Mouse (Mus musculus) embryonic facial prominence, embryonic 13.5 days (tissue): ENCODE measurements around the gene Eprs. TPM values are rescaled to one million over a fixed set of nuclear protein-coding genes. Genes with fewer than 3 reads are reported as not detected.
"Not testable (repeated sequence)": the region's sequence is repeated elsewhere in the genome, so short reads cannot be mapped to it uniquely, and the experiment has no call there.

Source experiments
- ATAC-seq: fragments of 200-750 bp; cut with Nextera tagmentation; 2 replicates; pipeline ENCODE4 v1.8.0; 2017; ENCODE audit warnings: low read depth; ENCODE audit not compliant: insufficient number of reproducible peaks, insufficient read depth, low FRiP score, low TSS enrichment
- H3K27ac ChIP-seq: fragments of 300-500 bp; sonication (generic); 2 replicates; pipeline ENCODE4 v1.5.1; 2015; ENCODE audit warnings: moderate library complexity, mild to moderate bottlenecking, inconsistent platforms
- H3K27me3 ChIP-seq: fragments of 300-500 bp; sonication (generic); 2 replicates; pipeline ENCODE4 v1.6.1; 2015; ENCODE audit warnings: mild to moderate bottlenecking, inconsistent platforms
- H3K36me3 ChIP-seq: fragments of 300-500 bp; sonication (generic); 2 replicates; pipeline ENCODE4 v1.6.1; 2015; ENCODE audit warnings: mild to moderate bottlenecking, inconsistent platforms
- H3K4me1 ChIP-seq: fragments of 300-500 bp; sonication (generic); 2 replicates; pipeline ENCODE4 v1.6.1; 2015; ENCODE audit warnings: inconsistent platforms
- H3K4me2 ChIP-seq: fragments of 300-500 bp; sonication (generic); 2 replicates; pipeline ENCODE4 v1.6.1; 2015; ENCODE audit warnings: moderate library complexity, mild to moderate bottlenecking, inconsistent platforms
- H3K4me3 ChIP-seq: fragments of 300-500 bp; sonication (generic); 2 replicates; pipeline ENCODE4 v1.5.1; 2015; ENCODE audit warnings: mild to moderate bottlenecking, inconsistent platforms
- H3K9ac ChIP-seq: fragments of 300-500 bp; sonication (generic); 2 replicates; pipeline ENCODE4 v1.6.1; 2015; ENCODE audit warnings: mild to moderate bottlenecking, inconsistent platforms
- H3K9me3 ChIP-seq: fragments of 300-500 bp; sonication (generic); 2 replicates; pipeline ENCODE4 v1.6.1; 2016; ENCODE audit warnings: inconsistent platforms
- WGBS: fragments of 180-500 bp; shearing (Covaris S2); methylation state at CpG from one replicate; pipeline ENCODE4 v1.1.7; 2015; ENCODE audit warnings: mixed read lengths; 5-methylcytosine and 5-hydroxymethylcytosine counted together
- polyA plus RNA-seq: library from polyadenylated mRNA; unstranded; fragments of >200 nt; fragmentation: Nextera tagmentation; extraction: Ambion mirVana; gene quantifications from 2 replicates; pipeline ENCODE4 v1.2.1, GENCODE M21; 2015

Eprs gene
- polyA plus RNA-seq = 151 and 161 TPM in 2 replicates

DNA sequence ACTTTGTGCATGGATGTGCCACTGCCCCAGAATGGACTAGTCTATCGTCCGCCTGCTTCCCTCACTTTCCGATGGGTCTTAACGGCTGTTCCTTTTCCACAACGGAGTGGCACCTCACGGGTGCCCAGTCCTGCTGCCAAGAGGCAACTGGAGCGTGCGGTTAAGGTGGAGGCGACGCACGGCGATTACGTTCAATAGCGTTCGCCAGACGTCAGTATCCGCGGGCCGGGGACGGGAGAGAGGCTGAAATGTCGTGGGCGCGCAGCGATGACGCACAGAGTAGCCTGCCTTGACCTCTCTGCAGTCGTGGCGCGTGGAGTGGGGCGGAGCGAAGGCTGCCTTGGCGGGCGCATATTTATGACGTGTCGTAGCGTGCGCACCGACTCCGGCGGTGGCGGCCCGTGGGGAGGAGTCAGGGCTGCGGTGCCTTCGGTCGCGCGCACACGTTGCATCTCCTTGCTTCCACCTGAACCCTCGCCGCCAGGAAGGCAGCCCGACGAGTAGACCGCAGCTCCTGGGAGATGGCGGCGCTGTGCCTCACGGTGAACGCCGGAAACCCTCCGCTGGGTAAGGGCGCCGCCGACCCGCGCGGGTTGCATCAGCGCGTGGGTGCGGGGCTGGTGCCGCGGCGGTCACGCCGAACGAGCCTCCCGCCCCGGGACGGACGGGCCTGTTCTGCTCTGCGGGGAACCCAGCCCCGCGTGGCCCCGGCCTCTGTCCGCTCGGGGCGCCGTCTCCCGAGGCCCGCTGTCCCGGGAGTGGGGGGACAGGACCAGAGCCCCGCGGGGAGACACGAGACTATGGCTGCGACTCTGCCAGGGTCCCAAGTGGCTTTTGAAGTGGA, at the start of gene Eprs:
Gene Eprs (plus strand): TSS at position 368 of the 844 bp plus-strand sequence.
- WGBS = under 1% methylated on average over 90 of the region's 92 CpGs

DNA sequence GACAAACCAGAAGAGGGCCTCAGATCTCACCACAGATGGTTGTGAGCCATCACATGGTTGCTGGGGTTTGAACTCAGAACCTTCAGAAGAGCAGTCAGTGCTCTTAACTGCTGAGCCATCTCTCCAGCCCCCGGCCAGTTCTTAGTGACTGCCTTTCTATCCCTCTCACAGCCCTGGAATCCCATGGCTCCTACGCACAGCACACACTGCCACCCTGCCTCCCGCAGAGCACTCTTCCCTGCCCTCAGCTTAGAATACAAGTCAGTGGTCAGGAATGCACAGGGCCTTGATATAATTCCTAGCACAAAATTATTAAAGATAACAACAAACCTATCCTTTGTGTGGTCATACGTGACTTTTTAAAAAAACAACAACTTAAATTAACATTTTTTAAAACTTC, 48.3 kb upstream of the Eprs start:
- Histone ChIP-seq H3K27ac (no peak overlapping the region), H3K36me3 (peaks cover 62% of the 10 kb centered on the region), H3K4me1 (no peaks in the 10 kb centered on the region), H3K4me2 (no peak overlapping the region), H3K9ac (no peak overlapping the region), H3K27me3 (no peaks in the 10 kb centered on the region), H3K4me3 (no peak overlapping the region), H3K9me3 (no peaks in the 10 kb centered on the region)
- no peak for ATAC-seq
- 92% methylated on average over 4 of the region's 4 CpGs for WGBS

More for the DNA sequence above, at the start of gene Eprs:
- Histone ChIP-seq H3K36me3 (peaks cover 10% of the 10 kb centered on the region), H3K27ac (peak within 1 kb of the TSS; percentile 94), H3K27me3 (no peaks in the 10 kb centered on the region), H3K4me1 (peaks cover 27% of the 10 kb centered on the region), H3K9ac (peak within 1 kb of the TSS; percentile 90), H3K9me3 (no peaks in the 10 kb centered on the region), H3K4me2 (peak within 1 kb of the TSS; percentile 63), H3K4me3 (peak within 1 kb of the TSS; percentile 90)
- peak; percentile 94 for ATAC-seq

DNA sequence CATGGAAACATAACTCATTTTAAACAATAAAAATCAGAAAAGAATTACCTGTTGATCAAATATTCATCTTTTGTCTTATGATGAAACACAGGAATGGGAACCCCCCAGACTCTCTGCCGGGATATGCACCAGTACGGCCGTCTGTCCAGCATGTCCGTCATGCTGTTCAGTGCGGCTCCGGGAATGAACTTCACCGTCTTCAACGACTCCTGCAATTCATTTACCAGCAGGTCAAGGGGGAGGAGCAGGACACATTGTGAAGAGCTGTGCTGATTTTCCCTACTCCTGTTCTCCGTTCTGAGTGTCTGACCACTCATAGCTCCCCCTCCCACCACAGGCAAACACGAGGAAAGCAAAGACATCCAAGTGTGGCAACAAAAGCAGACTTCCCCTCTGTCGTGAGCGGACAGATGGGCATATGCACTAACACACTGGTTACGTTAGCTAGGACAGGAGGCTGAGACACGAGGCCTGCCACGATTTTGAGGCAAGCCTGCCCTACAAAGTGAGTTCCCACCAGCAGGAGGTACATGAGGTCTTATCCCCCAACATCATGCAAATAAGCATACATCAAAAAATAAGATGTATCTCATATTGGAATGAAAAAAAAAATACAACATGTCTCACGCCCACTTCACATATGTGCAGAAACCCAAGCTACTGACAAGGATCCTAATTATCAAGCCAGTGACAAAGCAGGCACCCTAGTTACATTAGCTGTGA, 46.8 kb upstream of the Eprs start:
- Histone ChIP-seq H3K36me3 (peaks cover 72% of the 10 kb centered on the region), H3K4me1 (no peaks in the 10 kb centered on the region), H3K4me2 (no peak overlapping the region), H3K9ac (no peak overlapping the region), H3K27me3 (no peaks in the 10 kb centered on the region), H3K27ac (no peak overlapping the region), H3K4me3 (no peak overlapping the region), H3K9me3 (no peaks in the 10 kb centered on the region)
- no peak for ATAC-seq
- WGBS = 83% methylated on average over 16 of the region's 16 CpGs

GRCm38 (mm10) chr1:185327754-185328345, 35.0 kb upstream of the Eprs start:
- not testable (repeated sequence) for H3K27me3 ChIP-seq, H3K9me3 ChIP-seq, H3K9ac ChIP-seq, ATAC-seq, H3K27ac ChIP-seq
- Histone ChIP-seq H3K36me3 (peaks cover 38% of the 10 kb centered on the region), H3K4me2 (peak overlapping the region; percentile 78), H3K4me3 (peak overlapping the region; percentile 73), H3K4me1 (peaks cover 12% of the 10 kb centered on the region)
- WGBS = 65% methylated on average over 3 of the region's 3 CpGs

GRCm38 (mm10) chr1:185328721-185329610, 33.9 kb upstream of the Eprs start, which contains the start of gene Iars2:
Iars2 (minus strand) TSS chr1:185329396.
- peak; percentile 90 for ATAC-seq
- H3K27ac ChIP-seq = peak within 1 kb of the TSS; percentile 90
- H3K36me3 ChIP-seq = peaks cover 27% of the 10 kb centered on the region
- H3K4me3 ChIP-seq = peak within 1 kb of the TSS; percentile 73
- no peaks in the 10 kb centered on the region for H3K27me3 ChIP-seq
- under 1% methylated on average over 76 of the region's 76 CpGs for WGBS
- H3K9ac ChIP-seq = peak within 1 kb of the TSS; percentile 86
- peaks cover 17% of the 10 kb centered on the region for H3K4me1 ChIP-seq
- H3K9me3 ChIP-seq = no peaks in the 10 kb centered on the region
- peak within 1 kb of the TSS; percentile 78 for H3K4me2 ChIP-seq

- peaks cover 21% of the 10 kb centered on the region for H3K36me3 ChIP-seq
- no peak overlapping the region for H3K27ac ChIP-seq
- no peaks in the 10 kb centered on the region for H3K27me3 ChIP-seq
- peak overlapping the region; percentile 78 for H3K4me2 ChIP-seq
- WGBS = 87% methylated on average over 8 of the region's 8 CpGs
- H3K4me3 ChIP-seq = 0 out of 2 replicates have a peak overlapping the region, but pooled peaks have one; percentile 73
- no peak for ATAC-seq
- H3K9ac ChIP-seq = no peak overlapping the region
- peaks cover 17% of the 10 kb centered on the region for H3K4me1 ChIP-seq
- H3K9me3 ChIP-seq = no peaks in the 10 kb centered on the region
Observed at GRCm38 (mm10) chr1:185329851-185330250, 33.0 kb upstream of the Eprs start.

- ATAC-seq = no peak
- Histone ChIP-seq H3K4me2 (peak overlapping the region; percentile 67), H3K27ac (no peak overlapping the region), H3K9me3 (no peaks in the 10 kb centered on the region), H3K27me3 (no peaks in the 10 kb centered on the region), H3K4me1 (peaks cover 17% of the 10 kb centered on the region), H3K9ac (no peak overlapping the region), H3K4me3 (no peak overlapping the region), H3K36me3 (peaks cover 10% of the 10 kb centered on the region)
- 50% methylated on average over 5 of the region's 5 CpGs for WGBS
Observed at GRCm38 (mm10) chr1:185331364-185331763, 31.5 kb upstream of the Eprs start.

DNA sequence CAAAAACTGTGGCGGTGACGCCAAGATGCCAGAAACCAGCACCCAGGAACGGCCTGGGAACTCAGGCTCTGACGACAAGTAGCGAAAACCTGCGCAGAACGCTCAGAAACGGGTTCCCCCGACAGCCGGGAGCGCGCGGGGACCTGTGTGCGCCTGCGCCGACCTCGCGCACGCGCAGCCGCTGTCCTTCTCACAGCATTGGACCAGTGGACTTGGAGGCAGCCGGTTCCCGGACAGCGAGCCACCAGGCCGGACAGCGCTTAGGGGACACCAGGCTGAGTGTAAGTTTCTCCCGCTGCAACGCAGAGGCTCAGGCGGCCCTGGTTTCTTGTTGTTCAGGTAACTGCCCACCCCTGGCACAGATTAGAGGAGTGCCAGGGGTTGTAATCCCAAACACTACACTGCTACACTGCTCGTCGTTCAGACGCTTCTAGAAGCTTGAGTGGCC, 30.8 kb upstream of the Eprs start, which contains the start of gene Bpnt1:
Gene Bpnt1 (plus strand): TSS at position 167 of the 448 bp plus-strand sequence.
- Histone ChIP-seq H3K36me3 (peaks cover 3% of the 10 kb centered on the region), H3K4me1 (peaks cover 17% of the 10 kb centered on the region), H3K4me3 (peak within 1 kb of the TSS; percentile 76), H3K9me3 (no peaks in the 10 kb centered on the region), H3K27ac (peak within 1 kb of the TSS; percentile 86), H3K27me3 (no peaks in the 10 kb centered on the region), H3K4me2 (peak within 1 kb of the TSS; percentile 67), H3K9ac (peak within 1 kb of the TSS; percentile 81)
- ATAC-seq = peak; percentile 78
- WGBS = under 1% methylated on average over 32 of the region's 32 CpGs

GRCm38 (mm10) chr1:185333651-185334050, 29.2 kb upstream of the Eprs start:
- H3K36me3 ChIP-seq = no peaks in the 10 kb centered on the region
- no peaks in the 10 kb centered on the region for H3K9me3 ChIP-seq
- peaks cover 10% of the 10 kb centered on the region for H3K4me1 ChIP-seq
- no peak overlapping the region for H3K27ac ChIP-seq
- no peak for ATAC-seq
- no peak overlapping the region for H3K4me2 ChIP-seq
- no peak overlapping the region for H3K4me3 ChIP-seq
- WGBS = 82% methylated on average over 5 of the region's 5 CpGs
- H3K27me3 ChIP-seq = no peaks in the 10 kb centered on the region
- no peak overlapping the region for H3K9ac ChIP-seq

DNA sequence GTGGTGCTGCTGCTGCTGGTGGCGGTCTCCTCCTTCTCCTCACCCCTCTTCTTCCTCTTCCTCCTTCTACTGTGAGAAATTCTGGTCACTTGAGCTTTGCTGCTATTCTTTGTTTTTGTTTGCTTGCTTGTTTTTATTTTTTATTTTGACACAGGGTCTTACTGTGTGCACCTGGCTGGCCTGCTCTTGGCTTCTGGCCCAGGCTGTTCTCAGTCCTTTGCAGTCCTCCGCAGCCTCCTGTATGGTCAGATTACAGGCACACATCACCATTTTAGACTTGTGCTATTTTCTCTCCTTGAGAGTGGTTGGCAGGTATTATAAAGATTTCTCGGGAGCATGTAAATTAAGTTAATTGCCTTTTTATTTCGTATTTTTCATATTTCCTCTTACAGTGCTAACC, 28.7 kb upstream of the Eprs start:
- Histone ChIP-seq H3K4me3 (no peak overlapping the region), H3K9me3 (no peaks in the 10 kb centered on the region), H3K27ac (no peak overlapping the region), H3K36me3 (no peaks in the 10 kb centered on the region), H3K9ac (no peak overlapping the region), H3K4me1 (peaks cover 10% of the 10 kb centered on the region), H3K27me3 (no peaks in the 10 kb centered on the region), H3K4me2 (no peak overlapping the region)
- ATAC-seq = no peak
- 79% methylated on average over 4 of the region's 4 CpGs for WGBS
